Mouse (Mus musculus) bone marrow, adult 2 months (tissue): Measurements from ENCODE around the gene Map4k2. TPM values are rescaled to one million over a fixed set of nuclear protein-coding genes. Genes with fewer than 3 reads are reported as not detected.
A peak's percentile ranks its signal among the peaks of the same experiment; 100 is the strongest.

Source experiments
- H3K27ac ChIP-seq: fragments of 200-500 bp; 2 replicates; pipeline ENCODE4 v1.5.1; 2012; ENCODE audit warnings: low read depth, mild to moderate bottlenecking, control low read depth, inconsistent platforms, low read length; ENCODE audit not compliant: control insufficient read depth, poor library complexity, insufficient read depth
- H3K4me1 ChIP-seq: fragments of 200-500 bp; 2 replicates; pipeline ENCODE4 v1.6.1; 2011; ENCODE audit warnings: low read length; ENCODE audit not compliant: control insufficient read depth, insufficient read depth
- H3K4me3 ChIP-seq: fragments of 200-500 bp; replicated peaks from 2 replicates; pipeline ENCODE3; 2011; ENCODE audit warnings: mild to moderate bottlenecking, low read depth, low read length, control low read depth; ENCODE audit not compliant: control insufficient read depth
- CTCF ChIP-seq: fragments of 200-500 bp; IDR thresholded peaks from 2 replicates; pipeline ENCODE4 v1.5.1; 2011; ENCODE audit warnings: low read length, control low read depth; ENCODE audit not compliant: control insufficient read depth, insufficient read depth
- POLR2A ChIP-seq: fragments of 200-500 bp; IDR thresholded peaks from 2 replicates; pipeline ENCODE4 v1.6.1; 2011; ENCODE audit warnings: low read depth, mild to moderate bottlenecking, control low read depth, low read length, borderline replicate concordance; ENCODE audit not compliant: control insufficient read depth
- WGBS: fragments of 180-500 bp; shearing (Covaris S2); methylation state at CpG from one replicate; pipeline ENCODE4 v1.1.7; 2018; 5-methylcytosine and 5-hydroxymethylcytosine counted together
- polyA plus RNA-seq: library from polyadenylated mRNA; stranded (reverse); fragments of >200 nt; gene quantifications from 2 replicates; pipeline ENCODE4 v1.2.4, GENCODE M21; 2011; ENCODE audit warnings: low replicate concordance; ENCODE audit not compliant: missing spikeins, insufficient read depth, insufficient read length

Map4k2 gene
- polyA plus RNA-seq, 1 experiment, result 324 TPM

GRCm38 (mm10) chr19:6390251-6390650 lies 49.3 kb downstream of the Map4k2 start:
- no peak overlapping the region for H3K4me3 ChIP-seq
- H3K27ac ChIP-seq, result no peak overlapping the region
- 68% methylated on average over 6 of the region's 6 CpGs for WGBS
- peaks cover 5% of the 10 kb centered on the region for H3K4me1 ChIP-seq
- TF ChIP-seq POLR2A, result no peak
- TF ChIP-seq CTCF, result no peak

- Histone ChIP-seq H3K27ac (no peak overlapping the region), H3K4me1 (peaks cover 7% of the 10 kb centered on the region), H3K4me3 (no peak overlapping the region)
- 49% methylated on average over 14 of the region's 14 CpGs for WGBS
- TF ChIP-seq CTCF (peak; percentile 45), POLR2A (no peak)
Observed at GRCm38 (mm10) chr19:6392743-6393393, 51.9 kb downstream of the Map4k2 start.

GRCm38 (mm10) chr19:6393637-6394036 lies 52.7 kb downstream of the Map4k2 start:
- Histone ChIP-seq H3K4me1 (peaks cover 7% of the 10 kb centered on the region), H3K4me3 (no peak overlapping the region), H3K27ac (no peak overlapping the region)
- TF ChIP-seq POLR2A, result no peak
- no peak for TF ChIP-seq CTCF
- 78% methylated on average over 16 of the region's 16 CpGs for WGBS

- no peak overlapping the region for H3K4me3 ChIP-seq
- no peak for TF ChIP-seq POLR2A
- TF ChIP-seq CTCF, result no peak
- H3K4me1 ChIP-seq, result peaks cover 2% of the 10 kb centered on the region
- H3K27ac ChIP-seq, result no peak overlapping the region
- 86% methylated on average over 5 of the region's 5 CpGs for WGBS
Observed at GRCm38 (mm10) chr19:6396237-6396636, 55.3 kb downstream of the Map4k2 start.

- 79% methylated on average over 22 of the region's 22 CpGs for WGBS
- peaks cover 5% of the 10 kb centered on the region for H3K4me1 ChIP-seq
- H3K4me3 ChIP-seq, result no peak overlapping the region
- peak overlapping the region; percentile 65 for H3K27ac ChIP-seq
- no peak for TF ChIP-seq POLR2A
- no peak for TF ChIP-seq CTCF
Observed at GRCm38 (mm10) chr19:6397582-6398249, 56.8 kb downstream of the Map4k2 start.

GRCm38 (mm10) chr19:6398447-6399284 lies 57.7 kb downstream of the Map4k2 start:
- peaks cover 7% of the 10 kb centered on the region for H3K4me1 ChIP-seq
- H3K27ac ChIP-seq, result peak overlapping the region; percentile 95
- TF ChIP-seq CTCF (no peak), POLR2A (peak; percentile 24; the same call in 1 of the 2 replicates)
- 1% methylated on average over 39 of the region's 39 CpGs for WGBS
- H3K4me3 ChIP-seq, result peak overlapping the region; percentile 84

- TF ChIP-seq POLR2A (peak; percentile 37; the same call in 1 of the 2 replicates), CTCF (no peak)
- peaks cover 7% of the 10 kb centered on the region for H3K4me1 ChIP-seq
- peak within 1 kb of the TSS; percentile 84 for H3K4me3 ChIP-seq
Observed at GRCm38 (mm10) chr19:6399285-6400095, 58.6 kb downstream of the Map4k2 start, which contains the start of gene Rasgrp2. TSS of gene Rasgrp2 (plus strand) at chr19:6399340.

GRCm38 (mm10) chr19:6400096-6401086 lies 59.5 kb downstream of the Map4k2 start:
- H3K27ac ChIP-seq, result peak overlapping the region; percentile 95
- peak overlapping the region; percentile 84 for H3K4me3 ChIP-seq

More at GRCm38 (mm10) chr19:6399285-6400095, 58.6 kb downstream of the Map4k2 start, which contains the start of gene Rasgrp2:
- peak within 1 kb of the TSS; percentile 95 for H3K27ac ChIP-seq
- WGBS, result 1% methylated on average over 83 of the region's 87 CpGs

More at GRCm38 (mm10) chr19:6400096-6401086, 59.5 kb downstream of the Map4k2 start:
- under 1% methylated on average over 29 of the region's 29 CpGs for WGBS
- no peak for TF ChIP-seq POLR2A
- 0 out of 2 replicates have a peak, but pooled peaks have one; percentile 2 for TF ChIP-seq CTCF
- H3K4me1 ChIP-seq, result peaks cover 7% of the 10 kb centered on the region
